24 mouse cellular contexts compared by ENCODE assay signal in genomic region chr4:120797985-120798725, GRCm38 (mm10). TPM values are rescaled to one million over a fixed set of nuclear protein-coding genes. Genes with fewer than 3 reads are reported as not detected.
DNase-seq lines count a peak whose midpoint lies in the region; ATAC-seq and TF ChIP-seq lines count a peak whose summit lies in the region.
"Had no signal": no experiment of that assay in that cellular context is flagged by ENCODE, and none has a peak within 500 bp of the region (broad histone marks: within the 10 kb centered on the region; RNA-seq: fewer than 3 reads in every experiment).

No protein-coding gene starts in this region.

- peaks cover 11% of the 10 kb centered on the region for H3K4me1 ChIP-seq in heart, adult 2 months (ENCODE audit: control insufficient read depth, insufficient read depth, low read length)
- H3K4me1 ChIP-seq in MEL (ENCODE audit: control insufficient read depth in 1 of 2, insufficient read depth in 2 of 2, low read length in 2 of 2): peaks cover 8 to 10% of the 10 kb centered on the region in 2 experiments

- peak; percentile 45 for DNase-seq in heart, adult 11 months
- no peak for DNase-seq in heart, adult 2 months
- DNase-seq in CD4-positive helper T cell, adult 2 months (ENCODE audit: low read depth, low spot score): peak; percentile 25
- DNase-seq in MEL (ENCODE audit: low read depth, low spot score): no peak
- DNase-seq in gastrocnemius, postnatal 10 days: no peak
- DNase-seq in urinary bladder, postnatal 36 days (ENCODE audit: low spot score in 2 of 2): no peak
- DNase-seq: adrenal gland, adult 8-10 months; cerebellum, adult 11-12 months; cerebellum, postnatal 10 days; forebrain, postnatal 0 days; liver, postnatal 0 days; lung, postnatal 10 days; right cerebral cortex, postnatal 4 days had no signal

- H3K9ac ChIP-seq in heart, adult 2 months (ENCODE audit: low read depth, low read length): no peak overlapping the region
- no peak overlapping the region for H3K9ac ChIP-seq in MEL (ENCODE audit: control insufficient read depth, low read depth, low read length, poor library complexity, severe bottlenecking)
- H3K9ac ChIP-seq: forebrain, postnatal 0 days; hindbrain, embryonic 15.5 days; limb, embryonic 12.5 days; liver, postnatal 0 days; neural tube, embryonic 13.5 days had no signal

- H3K9me3 ChIP-seq in MEL (replicated peaks; ENCODE audit: insufficient read depth, low read length): no peaks in the 10 kb centered on the region
- H3K9me3 ChIP-seq: embryonic facial prominence, embryonic 10.5 days; hindbrain, embryonic 15.5 days; limb, embryonic 12.5 days; midbrain, embryonic 10.5 days; neural tube, embryonic 13.5 days had no signal

- H3K27me3 ChIP-seq in heart, adult 2 months (ENCODE audit: control insufficient read depth, insufficient read depth, low read length): no peaks in the 10 kb centered on the region
- H3K27me3 ChIP-seq in MEL (ENCODE audit: control insufficient read depth in 1 of 2, insufficient read depth in 2 of 2, low read length in 2 of 2): no peaks in the 10 kb centered on the region
- H3K27me3 ChIP-seq: hindbrain, embryonic 15.5 days; limb, embryonic 12.5 days; neural tube, embryonic 13.5 days had no signal

- no peak for TF ChIP-seq POLR2A in heart, adult 2 months (IDR thresholded peaks at IDR 0.05; ENCODE audit: insufficient read depth, low read depth, low read length)
- no peak for TF ChIP-seq POLR2A in MEL (IDR thresholded peaks at IDR 0.05; ENCODE audit: control insufficient read depth in 1 of 2, insufficient read depth in 1 of 2, low read depth in 1 of 2, low read length in 2 of 2, poor library complexity in 1 of 2)

- H3K36me3 ChIP-seq in heart, adult 2 months (ENCODE audit: control insufficient read depth, insufficient read depth, low read length): peaks cover 53% of the 10 kb centered on the region
- peaks cover 1 to 23% of the 10 kb centered on the region in 2 experiments; a peak in 2 of 4 replicates for H3K36me3 ChIP-seq in MEL (ENCODE audit: control insufficient read depth in 1 of 2, insufficient read depth in 2 of 2, low read length in 2 of 2)
- H3K36me3 ChIP-seq: hindbrain, embryonic 15.5 days; neural tube, embryonic 13.5 days had no signal

- TF ChIP-seq CTCF in heart, adult 2 months (IDR thresholded peaks at IDR 0.05): no peak
- no peak for TF ChIP-seq CTCF in MEL (IDR thresholded peaks at IDR 0.05 in 2 of 3, conservative IDR thresholded peaks at IDR 0.05 in 1 of 3; ENCODE audit: control insufficient read depth in 1 of 3, insufficient read depth in 1 of 3, low read depth in 2 of 3, low read length in 3 of 3, poor library complexity in 1 of 3, severe bottlenecking in 1 of 3)

- H3K27ac ChIP-seq in heart, adult 2 months: no peak overlapping the region
- H3K27ac ChIP-seq in MEL (ENCODE audit: control insufficient read depth, low read depth, low read length): no peak overlapping the region
- H3K27ac ChIP-seq: embryonic facial prominence, embryonic 10.5 days; hindbrain, embryonic 15.5 days; kidney, postnatal 0 days; limb, embryonic 12.5 days; midbrain, embryonic 10.5 days; neural tube, embryonic 13.5 days had no signal

- WGBS in heart, adult 2 months: 70% methylated on average over 5 of the region's 5 CpGs

- intact Hi-C loops in heart, adult 2 months (cut with DNase I): no loop called here

- TF ChIP-seq RAD21 in MEL (IDR thresholded peaks at IDR 0.05; ENCODE audit: low read depth, low read length): no peak

- ATAC-seq in neutrophil, adult 5-6 weeks (ENCODE audit: extremely low read depth, insufficient number of reproducible peaks, low FRiP score, poor library complexity, severe bottlenecking): peak; percentile 74
- ATAC-seq: forebrain, postnatal 0 days; intestine, postnatal 0 days; liver, postnatal 0 days; midbrain, embryonic 16.5 days had no signal

- H3K79me2 ChIP-seq in heart, adult 2 months (replicated peaks; ENCODE audit: control insufficient read depth, insufficient read depth, low read length): peaks cover 6% of the 10 kb centered on the region
- peaks cover 23% of the 10 kb centered on the region for H3K79me2 ChIP-seq in MEL (ENCODE audit: control insufficient read depth, insufficient read depth, low read length, poor library complexity)

- no peak for TF ChIP-seq EP300 in heart, adult 2 months (IDR thresholded peaks at IDR 0.05; ENCODE audit: insufficient read depth, low read depth, low read length)
- TF ChIP-seq EP300 in MEL (IDR thresholded peaks at IDR 0.05; ENCODE audit: low read depth in 1 of 2, low read length in 2 of 2): peak in 1 of 2 experiments; percentile 56; a peak in 1 of 4 replicates

- H3K4me3 ChIP-seq in heart, adult 2 months: no peak overlapping the region
- no peak overlapping the region for H3K4me3 ChIP-seq in MEL (ENCODE audit: control insufficient read depth in 1 of 2, insufficient read depth in 1 of 2, low read depth in 2 of 2, low read length in 2 of 2)
- H3K4me3 ChIP-seq: embryonic facial prominence, embryonic 10.5 days; hindbrain, embryonic 15.5 days; limb, embryonic 12.5 days; midbrain, embryonic 10.5 days; myocyte; neural tube, embryonic 13.5 days had no signal

TF ChIP-seq in MEL, 35 proteins besides CTCF, POLR2A, EP300 and RAD21:
- TF ChIP-seq GABPA (IDR thresholded peaks at IDR 0.05; ENCODE audit: low read depth, low read length): no peak
- peak; percentile 52; the same call in 1 of the 2 replicates for TF ChIP-seq GATA1 (IDR thresholded peaks at IDR 0.05; ENCODE audit: low read depth, low read length)
- 0 out of 2 replicates have a peak, but pooled peaks have one; percentile 34 for TF ChIP-seq ZNF384 (IDR thresholded peaks at IDR 0.05; ENCODE audit: low read depth, low read length)

RNA-seq across cellular contexts. Expression of gene Nfyc, which starts 33.2 kb away (rescaled TPM):
- total RNA-seq in heart, adult 2 months (2021): 10 to 100 TPM; 46.0 to 50.6 TPM
- polyA plus RNA-seq in heart, adult 2 months (2012; rRNA removed): 179 and 212 TPM in 2 replicates
- total RNA-seq in MEL (2012; rRNA removed): 39.5 and 45.9 TPM in 2 replicates
- 100 to 1,000 TPM in 1 of 2 experiments, 10 to 100 TPM in 1; 64.8 to 178 TPM for polyA plus RNA-seq in MEL (2012; ENCODE audit: insufficient read depth in 1 of 2, insufficient read length in 2 of 2, low read depth in 1 of 2, low replicate concordance in 2 of 2, missing spikeins in 1 of 2)
- 91.5 TPM in 2 replicates for total RNA-seq in neutrophil, adult 5-6 weeks (2017)
- total RNA-seq in gastrocnemius, postnatal 10 days (2021): 10 to 100 TPM; 47.2 to 55.8 TPM

RNA-seq across cellular contexts. Expression of gene Kcnq4, which starts 49.7 kb away (rescaled TPM):
- 1 to 10 TPM; 1.6 to 1.9 TPM for total RNA-seq in heart, adult 2 months (2021)
- 6.9 TPM in 2 replicates for polyA plus RNA-seq in heart, adult 2 months (2012; rRNA removed)
- not detected in 2 replicates for total RNA-seq in MEL (2012; rRNA removed)
- polyA plus RNA-seq in MEL (2012; ENCODE audit: insufficient read depth in 1 of 2, insufficient read length in 2 of 2, low read depth in 1 of 2, low replicate concordance in 2 of 2, missing spikeins in 1 of 2): under 1 TPM in 1 of 2 experiments, not detected in 1; 0.07 TPM
- 0.12 TPM in 1 of 2 replicates, not detected in the other for total RNA-seq in neutrophil, adult 5-6 weeks (2017)
- 10 to 100 TPM; 20.2 to 22.3 TPM for total RNA-seq in gastrocnemius, postnatal 10 days (2021)
- total RNA-seq: hematopoietic stem cell, adult 5-6 weeks had no signal

RNA-seq across cellular contexts. Expression of gene Rims3, which starts 56.5 kb away (rescaled TPM):
- total RNA-seq in heart, adult 2 months (2021): under 1 TPM; 0.05 TPM
- 0.09 and 0.12 TPM in 2 replicates for polyA plus RNA-seq in heart, adult 2 months (2012; rRNA removed)
- total RNA-seq in MEL (2012; rRNA removed): not detected in 2 replicates
- polyA plus RNA-seq in MEL (2012; ENCODE audit: insufficient read depth in 1 of 2, insufficient read length in 2 of 2, low read depth in 1 of 2, low replicate concordance in 2 of 2, missing spikeins in 1 of 2): under 1 TPM in 1 of 2 experiments, not detected in 1; 0.07 TPM
- total RNA-seq in neutrophil, adult 5-6 weeks (2017): 0.12 and 0.37 TPM in 2 replicates
- under 1 TPM; 0.20 to 0.40 TPM for total RNA-seq in gastrocnemius, postnatal 10 days (2021)

Comparison
In these comparisons a context has a peak if more than half of its experiments do, and no peak if none do; other contexts are left out.
1. DNase-seq: peak in heart, adult 11 months (single experiment) and CD4-positive helper T cell, adult 2 months (single experiment); none in heart, adult 2 months (0 of 2), MEL (single experiment), gastrocnemius, postnatal 10 days (single experiment) and urinary bladder, postnatal 36 days (0 of 2).
2. RNA of gene Kcnq4, which starts 49.7 kb away (total RNA-seq): 20.2 to 22.3 TPM in gastrocnemius, postnatal 10 days; 1.6 to 1.9 TPM in heart, adult 2 months, not detected in MEL and 0.12 TPM in neutrophil, adult 5-6 weeks; every median in the first group is over 4 times any median in the second.